Mouse (Mus musculus): ENCODE measurements around the gene Gm49352. TPM values are rescaled to one million over a fixed set of nuclear protein-coding genes. Genes with fewer than 3 reads are reported as not detected.

Gene Gm49352
- polyA plus RNA-seq (2015; fragmentation: Nextera tagmentation; extraction: Ambion mirVana), result not detected in 2 replicates

DNA sequence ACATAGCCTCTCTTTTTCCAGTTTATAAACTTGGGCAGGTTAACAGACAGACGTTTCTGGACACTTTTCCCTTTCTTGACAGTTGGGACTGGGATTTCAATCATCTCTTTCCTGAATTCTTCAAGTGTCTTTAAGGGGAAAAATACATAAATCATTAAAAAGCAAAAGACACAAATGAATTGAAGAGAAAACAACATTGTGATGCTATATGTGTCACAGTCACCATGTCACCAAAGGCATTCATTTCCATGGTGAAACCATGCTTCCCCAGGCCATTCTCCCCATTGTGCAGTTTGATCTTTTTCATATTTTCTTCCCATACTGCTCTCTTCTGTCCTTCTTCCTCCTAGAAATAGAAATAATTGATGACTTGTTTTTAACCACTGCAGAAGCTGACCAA is at the start of gene Gm49352:
TSS of gene Gm49352 (minus strand) at position 101 of the 400 bp plus-strand sequence.

DNA sequence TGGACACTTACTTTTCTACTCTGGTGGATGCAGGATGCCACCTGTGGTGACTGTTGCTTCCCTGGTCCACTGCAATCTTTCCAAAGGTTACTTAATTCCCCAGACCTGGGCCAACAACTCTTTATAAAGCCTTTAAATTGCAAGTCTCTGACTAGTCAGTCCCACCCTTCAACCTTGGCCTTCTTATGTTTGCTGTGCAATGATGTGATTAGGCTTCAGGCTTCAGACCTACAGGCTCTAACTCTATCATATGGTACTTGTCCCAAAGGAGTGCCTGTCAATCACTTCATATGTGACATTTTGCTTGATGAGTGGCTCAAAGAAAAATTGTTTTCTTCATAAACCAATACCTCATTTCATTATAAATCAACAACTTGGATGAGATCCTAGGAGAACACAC is 2.1 kb upstream of the Gm49352 start, which contains the start of gene Cts3:
TSS of gene Cts3 (minus strand) at position 101 of the 400 bp plus-strand sequence.

DNA sequence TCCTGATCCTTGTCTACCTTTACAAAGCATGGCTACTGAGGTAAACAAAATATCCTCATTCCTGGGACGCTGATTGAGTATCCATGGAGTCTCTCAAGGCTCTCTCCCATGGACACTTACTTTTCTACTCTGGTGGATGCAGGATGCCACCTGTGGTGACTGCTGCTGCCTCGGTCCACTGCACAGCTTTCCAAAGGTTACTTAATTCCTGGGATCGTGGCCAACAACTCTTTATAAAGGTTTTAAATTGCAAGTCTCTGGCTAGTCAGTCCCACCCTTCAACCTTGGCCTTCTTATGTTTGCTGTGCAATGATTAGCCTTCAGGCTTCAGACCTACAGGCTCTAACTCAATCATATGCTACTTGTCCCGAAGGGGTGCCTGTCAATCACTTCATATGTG is 26.3 kb downstream of the Gm49352 start, which contains the start of gene Ctsm:
TSS of gene Ctsm (minus strand) at position 209 of the 400 bp plus-strand sequence.

Other genes starting within 250 kb of the Gm49352 start
- not detected in 2 replicates for gene Cts7, start 210.0 kb downstream of the Gm49352 start, polyA plus RNA-seq (2015; fragmentation: Nextera tagmentation; extraction: Ambion mirVana)
- gene Ctsm, start 26.3 kb downstream of the Gm49352 start, polyA plus RNA-seq (2015; fragmentation: Nextera tagmentation; extraction: Ambion mirVana), result not detected in 2 replicates
- not detected in 2 replicates for gene Cts3, start 2.0 kb upstream of the Gm49352 start, polyA plus RNA-seq (2015; fragmentation: Nextera tagmentation; extraction: Ambion mirVana)

Measured in neural tube, postnatal 0 days (tissue).